Mouse (Mus musculus) c-Kit-positive CD71-positive TER-119-positive erythroid progenitor cells, embryonic 14.5 days (primary cell): ENCODE measurements around the gene Spon1.
A peak's percentile ranks its signal among the peaks of the same experiment; 100 is the strongest.

Source experiments
- DNase-seq: peaks from one replicate; pipeline ENCODE4 v3.0.0-alpha.2; 2013; ENCODE audit warnings: low spot score

Gene Spon1

GRCm38 (mm10) chr7:113780286-113780685 is 14.5 kb downstream of the Spon1 start:
- DNase-seq = no peak

- no peak for DNase-seq
Measured at GRCm38 (mm10) chr7:113791991-113792390, 26.2 kb downstream of the Spon1 start.

- no peak for DNase-seq
Measured at GRCm38 (mm10) chr7:113792871-113793270, 27.1 kb downstream of the Spon1 start.

- DNase-seq = no peak
Measured at GRCm38 (mm10) chr7:113795209-113795608, 29.4 kb downstream of the Spon1 start.

GRCm38 (mm10) chr7:113797134-113797533 is 31.3 kb downstream of the Spon1 start:
- DNase-seq = no peak

- no peak for DNase-seq
Measured at GRCm38 (mm10) chr7:113798605-113799255, 32.9 kb downstream of the Spon1 start.

- DNase-seq = no peak
Measured at GRCm38 (mm10) chr7:113809781-113810180, 44.0 kb downstream of the Spon1 start.

- no peak for DNase-seq
Measured at GRCm38 (mm10) chr7:113811376-113812158, 45.8 kb downstream of the Spon1 start.

GRCm38 (mm10) chr7:113814101-113814779 is 48.4 kb downstream of the Spon1 start:
- no peak for DNase-seq

GRCm38 (mm10) chr7:113815726-113816125 is 49.9 kb downstream of the Spon1 start:
- DNase-seq = no peak

GRCm38 (mm10) chr7:113816827-113817334 is 51.1 kb downstream of the Spon1 start:
- no peak for DNase-seq

- peak; percentile 35 for DNase-seq
Measured at GRCm38 (mm10) chr7:113818116-113818515, 52.3 kb downstream of the Spon1 start.

- DNase-seq = no peak
Measured at GRCm38 (mm10) chr7:113820213-113820612, 54.4 kb downstream of the Spon1 start.

GRCm38 (mm10) chr7:113823026-113823425 is 57.2 kb downstream of the Spon1 start:
- no peak for DNase-seq

GRCm38 (mm10) chr7:113824651-113825050 is 58.9 kb downstream of the Spon1 start:
- DNase-seq = no peak

GRCm38 (mm10) chr7:113825498-113826205 is 59.9 kb downstream of the Spon1 start:
- no peak for DNase-seq

GRCm38 (mm10) chr7:113826510-113826909 is 60.7 kb downstream of the Spon1 start:
- DNase-seq = peak; percentile 3

GRCm38 (mm10) chr7:113828122-113828571 is 62.3 kb downstream of the Spon1 start:
- no peak for DNase-seq

- no peak for DNase-seq
Measured at GRCm38 (mm10) chr7:113828576-113828975, 62.8 kb downstream of the Spon1 start.

- DNase-seq = no peak
Measured at GRCm38 (mm10) chr7:113837151-113837550, 71.4 kb downstream of the Spon1 start.

GRCm38 (mm10) chr7:113839431-113839830 is 73.6 kb downstream of the Spon1 start:
- DNase-seq = no peak

GRCm38 (mm10) chr7:113841521-113841920 is 75.7 kb downstream of the Spon1 start:
- no peak for DNase-seq
